Mouse (Mus musculus) lung, postnatal 14 days (tissue): Measurements from ENCODE around the gene Psmb4.
"Not testable (repeated sequence)": the region's sequence is repeated elsewhere in the genome, so short reads cannot be mapped to it uniquely, and the experiment has no call there.

Source experiments
- DNase-seq: peaks from one replicate; pipeline ENCODE4 v3.0.0; 2021

Psmb4 gene

GRCm38 (mm10) chr3:94904759-94905158 lies 18.0 kb upstream of the Psmb4 start:
- not testable (repeated sequence) for DNase-seq

- DNase-seq = peak; percentile 77
These were observed 16.0 kb upstream of the Psmb4 start for GRCm38 (mm10) chr3:94902747-94903146.

GRCm38 (mm10) chr3:94894076-94894475 lies 7.3 kb upstream of the Psmb4 start:
- DNase-seq = no peak

- peak; percentile 39 for DNase-seq
These were observed 1.8 kb upstream of the Psmb4 start for GRCm38 (mm10) chr3:94888595-94888994.

- no peak for DNase-seq
These were observed 4.2 kb downstream of the Psmb4 start for GRCm38 (mm10) chr3:94882579-94882978.

GRCm38 (mm10) chr3:94881840-94882239 lies 4.9 kb downstream of the Psmb4 start:
- DNase-seq = no peak

GRCm38 (mm10) chr3:94878618-94879017 lies 8.1 kb downstream of the Psmb4 start:
- DNase-seq = no peak

GRCm38 (mm10) chr3:94869011-94869410 lies 17.8 kb downstream of the Psmb4 start:
- no peak for DNase-seq

- DNase-seq = no peak
These were observed 27.3 kb downstream of the Psmb4 start for GRCm38 (mm10) chr3:94859471-94859870.

- DNase-seq = no peak
These were observed 34.5 kb downstream of the Psmb4 start for GRCm38 (mm10) chr3:94852215-94852614.

- no peak for DNase-seq
These were observed 35.0 kb downstream of the Psmb4 start for GRCm38 (mm10) chr3:94851731-94852130.

GRCm38 (mm10) chr3:94849338-94849737 lies 37.4 kb downstream of the Psmb4 start:
- DNase-seq = peak; percentile 87

- no peak for DNase-seq
These were observed 39.4 kb downstream of the Psmb4 start for GRCm38 (mm10) chr3:94847382-94847781.

GRCm38 (mm10) chr3:94839101-94839500 lies 47.7 kb downstream of the Psmb4 start:
- no peak for DNase-seq

GRCm38 (mm10) chr3:94838631-94839030 lies 48.1 kb downstream of the Psmb4 start:
- peak; percentile 35 for DNase-seq

GRCm38 (mm10) chr3:94837959-94838496 lies 48.7 kb downstream of the Psmb4 start:
- DNase-seq = peak; percentile 79

- peak; percentile 97 for DNase-seq
These were observed 49.4 kb downstream of the Psmb4 start, which contains the start of gene Pogz for GRCm38 (mm10) chr3:94837183-94837890. Gene Pogz, plus strand, starts transcription at chr3:94837567.

GRCm38 (mm10) chr3:94835396-94835795 lies 51.4 kb downstream of the Psmb4 start:
- no peak for DNase-seq
